Mouse (Mus musculus): ENCODE measurements around the gene Olfr510. TPM values are rescaled to one million over a fixed set of nuclear protein-coding genes. Genes with fewer than 3 reads are reported as not detected.

Gene Olfr510
- total RNA-seq, 1 experiment = not detected

DNA sequence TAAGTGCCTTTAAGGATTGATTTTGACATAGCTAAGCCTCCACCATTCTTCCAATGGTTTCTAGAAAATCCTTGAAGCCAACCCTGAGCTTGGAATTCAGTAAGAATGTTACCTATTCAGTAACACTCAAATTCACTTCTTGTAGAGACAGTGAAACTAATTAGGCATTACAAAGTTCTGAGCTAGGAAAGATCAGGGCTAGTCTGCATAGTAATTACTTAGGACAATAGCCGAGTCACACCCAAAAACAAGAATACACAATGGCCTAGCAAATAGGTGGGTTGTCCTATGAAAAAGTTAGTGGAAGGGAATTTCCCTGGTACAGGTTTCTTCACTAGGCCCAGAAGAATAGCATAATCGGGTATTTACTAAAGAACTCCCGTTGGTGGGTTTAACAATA lies 3.8 kb upstream of the Olfr510 start:
- Histone ChIP-seq H3K9ac (ENCODE audit: insufficient read depth, low read depth, low read length, poor library complexity, severe bottlenecking) (no peak overlapping the region), H3K36me3 (ENCODE audit: control insufficient read depth, insufficient read depth, low read length, poor library complexity, severe bottlenecking) (no peaks in the 10 kb centered on the region), H3K9me3 (ENCODE audit: control insufficient read depth, insufficient read depth, low read depth, low read length) (no peaks in the 10 kb centered on the region), H3K27ac (ENCODE audit: insufficient read depth, low read depth, low read length, poor library complexity, severe bottlenecking) (no peak overlapping the region), H3K4me1 (ENCODE audit: control insufficient read depth in 2 of 2, insufficient read depth in 2 of 2, low read length in 2 of 2, poor library complexity in 1 of 2) (peaks cover 0 to 1% of the 10 kb centered on the region in 2 experiments; a peak in 1 of 4 replicates), H3K4me3 (ENCODE audit: insufficient read depth in 1 of 2, low read depth in 1 of 2, low read length in 2 of 2, poor library complexity in 1 of 2, severe bottlenecking in 1 of 2) (no peak overlapping the region)
- DNase-seq (ENCODE audit: low read depth, low spot score) = peak; percentile 33
- TF ChIP-seq CHD2 (IDR thresholded peaks at IDR 0.05; ENCODE audit: low read depth, low read length) (0 out of 2 replicates have a peak, but pooled peaks have one; percentile 33), MAFK (IDR thresholded peaks at IDR 0.05; ENCODE audit: insufficient read depth, low read depth, low read length) (no peak)
- in situ Hi-C loops (cut with MboI; ENCODE audit: low sequenced_read_pairs in 2 of 2, unreplicated experiment in 2 of 2) = no loop called here

GRCm38 (mm10) chr7:108671058-108671457 lies 4.8 kb downstream of the Olfr510 start:
- in situ Hi-C loops (cut with MboI; ENCODE audit: low sequenced_read_pairs in 2 of 2, unreplicated experiment in 2 of 2) = no loop called here
- Histone ChIP-seq H3K27ac (ENCODE audit: insufficient read depth, low read depth, low read length, poor library complexity, severe bottlenecking) (no peak overlapping the region), H3K9ac (ENCODE audit: insufficient read depth, low read depth, low read length, poor library complexity, severe bottlenecking) (no peak overlapping the region), H3K36me3 (ENCODE audit: control insufficient read depth, insufficient read depth, low read length, poor library complexity, severe bottlenecking) (no peaks in the 10 kb centered on the region; the same call in 1 of the 2 replicates), H3K4me3 (ENCODE audit: insufficient read depth in 1 of 2, low read depth in 1 of 2, low read length in 2 of 2, poor library complexity in 1 of 2, severe bottlenecking in 1 of 2) (no peak overlapping the region), H3K4me1 (ENCODE audit: control insufficient read depth in 2 of 2, insufficient read depth in 2 of 2, low read length in 2 of 2, poor library complexity in 1 of 2) (no peaks in the 10 kb centered on the region), H3K9me3 (ENCODE audit: control insufficient read depth, insufficient read depth, low read depth, low read length) (no peaks in the 10 kb centered on the region)
- no peak for TF ChIP-seq HCFC1 (IDR thresholded peaks at IDR 0.05; ENCODE audit: borderline replicate concordance, insufficient read depth, low read length)
- TF ChIP-seq ZC3H11A (IDR thresholded peaks at IDR 0.05; ENCODE audit: borderline replicate concordance, low read depth, low read length) = no peak
- TF ChIP-seq ZNF384 (IDR thresholded peaks at IDR 0.05; ENCODE audit: low read depth, low read length) = no peak
- TF ChIP-seq CHD2 (IDR thresholded peaks at IDR 0.05; ENCODE audit: low read depth, low read length) = no peak
- TF ChIP-seq MAFK (IDR thresholded peaks at IDR 0.05; ENCODE audit: insufficient read depth, low read depth, low read length) = no peak
- DNase-seq (ENCODE audit: low read depth, low spot score) = no peak

DNA sequence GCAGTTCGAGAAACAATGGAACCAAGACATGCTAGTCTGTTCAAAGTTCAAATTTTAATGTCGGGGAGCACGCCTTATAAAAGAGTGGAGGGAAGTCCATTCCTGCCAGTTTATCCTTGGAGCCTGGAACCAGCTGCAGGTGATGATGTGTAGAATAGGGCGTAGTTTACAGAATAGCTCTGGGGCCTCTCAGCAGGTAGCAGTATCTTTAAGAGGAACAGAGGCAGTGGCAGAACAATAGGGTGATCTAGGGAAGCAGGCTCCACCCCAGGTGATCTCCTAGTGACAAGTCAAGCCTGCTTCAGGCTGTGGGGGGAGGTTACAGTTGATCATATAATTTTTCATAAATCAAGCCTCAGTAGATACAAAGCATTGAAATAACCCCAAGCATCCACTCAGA lies 12.7 kb downstream of the Olfr510 start:
- Histone ChIP-seq H3K36me3 (ENCODE audit: control insufficient read depth, insufficient read depth, low read length, poor library complexity, severe bottlenecking) (no peaks in the 10 kb centered on the region; the same call in 1 of the 2 replicates), H3K4me1 (ENCODE audit: control insufficient read depth in 2 of 2, insufficient read depth in 2 of 2, low read length in 2 of 2, poor library complexity in 1 of 2) (peaks cover 1 to 4% of the 10 kb centered on the region in 2 experiments; a peak in 1 of 4 replicates), H3K4me3 (ENCODE audit: insufficient read depth in 1 of 2, low read depth in 1 of 2, low read length in 2 of 2, poor library complexity in 1 of 2, severe bottlenecking in 1 of 2) (no peak overlapping the region), H3K9me3 (ENCODE audit: control insufficient read depth, insufficient read depth, low read depth, low read length) (no peaks in the 10 kb centered on the region), H3K9ac (ENCODE audit: insufficient read depth, low read depth, low read length, poor library complexity, severe bottlenecking) (no peak overlapping the region), H3K27ac (ENCODE audit: insufficient read depth, low read depth, low read length, poor library complexity, severe bottlenecking) (no peak overlapping the region)
- DNase-seq (ENCODE audit: low read depth, low spot score) = peak; percentile 30
- in situ Hi-C loops (cut with MboI; ENCODE audit: low sequenced_read_pairs in 2 of 2, unreplicated experiment in 2 of 2) = no loop called here
- TF ChIP-seq MAFK (IDR thresholded peaks at IDR 0.05; ENCODE audit: insufficient read depth, low read depth, low read length) = no peak
- TF ChIP-seq HCFC1 (IDR thresholded peaks at IDR 0.05; ENCODE audit: borderline replicate concordance, insufficient read depth, low read length) = no peak
- no peak for TF ChIP-seq ZNF384 (IDR thresholded peaks at IDR 0.05; ENCODE audit: low read depth, low read length)
- no peak for TF ChIP-seq ZC3H11A (IDR thresholded peaks at IDR 0.05; ENCODE audit: borderline replicate concordance, low read depth, low read length)
- TF ChIP-seq CHD2 (IDR thresholded peaks at IDR 0.05; ENCODE audit: low read depth, low read length) = no peak

DNA sequence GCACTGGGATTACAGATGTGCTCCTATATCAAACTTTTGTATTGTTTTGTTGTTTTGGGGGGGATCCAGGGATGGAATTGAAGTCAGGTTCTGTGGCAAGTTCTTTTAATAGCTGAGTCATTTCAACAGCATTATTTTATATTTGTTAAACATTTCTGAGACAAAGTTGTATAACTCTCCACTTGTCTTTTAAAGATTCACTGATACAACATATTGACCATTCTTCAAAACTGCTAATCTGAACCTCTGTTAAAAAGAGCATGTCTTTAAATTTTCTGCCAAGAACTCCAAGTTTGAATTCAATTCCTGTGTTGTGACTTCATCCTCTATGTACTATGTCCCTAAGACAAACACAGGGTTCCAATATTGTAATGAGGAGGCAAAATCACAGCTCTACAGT lies 46.8 kb downstream of the Olfr510 start, which contains the start of gene Olfr512:
Gene Olfr512 (plus strand): TSS at position 301 of the 400 bp plus-strand sequence.
- in situ Hi-C loops (cut with MboI; ENCODE audit: low sequenced_read_pairs in 2 of 2, unreplicated experiment in 2 of 2) = no loop called here

More for the DNA sequence above, 46.8 kb downstream of the Olfr510 start, which contains the start of gene Olfr512:
- DNase-seq (ENCODE audit: low read depth, low spot score) = no peak
- no peaks in the 10 kb centered on the region for H3K4me1 ChIP-seq (ENCODE audit: control insufficient read depth in 2 of 2, insufficient read depth in 2 of 2, low read length in 2 of 2, poor library complexity in 1 of 2)
- no peak within 1 kb of the TSS for H3K9ac ChIP-seq (ENCODE audit: insufficient read depth, low read depth, low read length, poor library complexity, severe bottlenecking)
- no peaks in the 10 kb centered on the region for H3K36me3 ChIP-seq (ENCODE audit: control insufficient read depth, insufficient read depth, low read length, poor library complexity, severe bottlenecking)
- no peak within 1 kb of the TSS for H3K27ac ChIP-seq (ENCODE audit: insufficient read depth, low read depth, low read length, poor library complexity, severe bottlenecking)
- H3K4me3 ChIP-seq (ENCODE audit: insufficient read depth in 1 of 2, low read depth in 1 of 2, low read length in 2 of 2, poor library complexity in 1 of 2, severe bottlenecking in 1 of 2) = no peak within 1 kb of the TSS
- no peak for TF ChIP-seq CHD2 (IDR thresholded peaks at IDR 0.05; ENCODE audit: low read depth, low read length)
- no peak for TF ChIP-seq HCFC1 (IDR thresholded peaks at IDR 0.05; ENCODE audit: borderline replicate concordance, insufficient read depth, low read length)
- no peak for TF ChIP-seq ZC3H11A (IDR thresholded peaks at IDR 0.05; ENCODE audit: borderline replicate concordance, low read depth, low read length)
- TF ChIP-seq ZNF384 (IDR thresholded peaks at IDR 0.05; ENCODE audit: low read depth, low read length) = no peak
- TF ChIP-seq MAFK (IDR thresholded peaks at IDR 0.05; ENCODE audit: insufficient read depth, low read depth, low read length) = no peak
- H3K9me3 ChIP-seq (ENCODE audit: control insufficient read depth, insufficient read depth, low read depth, low read length) = no peaks in the 10 kb centered on the region

Other genes starting within 250 kb of the Olfr510 start
- gene Olfr497, start 246.0 kb upstream of the Olfr510 start, total RNA-seq (2012; rRNA removed) = not detected in 2 replicates
- gene Olfr498, start 201.1 kb upstream of the Olfr510 start, total RNA-seq (2012; rRNA removed) = not detected in 2 replicates
- gene Olfr502, start 141.4 kb upstream of the Olfr510 start, total RNA-seq (2012; rRNA removed) = not detected in 2 replicates
- gene Olfr503, start 121.9 kb upstream of the Olfr510 start, total RNA-seq (2012; rRNA removed) = 0.36 TPM in 1 of 2 replicates, not detected in the other
- not detected in 2 replicates for gene Olfr504, start 100.6 kb upstream of the Olfr510 start, total RNA-seq (2012; rRNA removed)
- not detected in 2 replicates for gene Olfr506, start 55.6 kb upstream of the Olfr510 start, total RNA-seq (2012; rRNA removed)
- gene Olfr507, start 44.6 kb upstream of the Olfr510 start, total RNA-seq (2012; rRNA removed) = not detected in 2 replicates
- not detected in 2 replicates for gene Olfr508, start 36.4 kb upstream of the Olfr510 start, total RNA-seq (2012; rRNA removed)
- gene Olfr509, start 14.5 kb upstream of the Olfr510 start, total RNA-seq (2012; rRNA removed) = not detected in 2 replicates
- gene Olfr512, start 46.9 kb downstream of the Olfr510 start, total RNA-seq (2012; rRNA removed) = not detected in 2 replicates
- not detected in 2 replicates for gene Olfr513, start 84.6 kb downstream of the Olfr510 start, total RNA-seq (2012; rRNA removed)
- not detected in 2 replicates for gene Olfr514, start 159.6 kb downstream of the Olfr510 start, total RNA-seq (2012; rRNA removed)
- gene Olfr516, start 184.1 kb downstream of the Olfr510 start, total RNA-seq (2012; rRNA removed) = not detected in 2 replicates
- gene Olfr517, start 206.0 kb downstream of the Olfr510 start, total RNA-seq (2012; rRNA removed) = not detected in 2 replicates
- gene Olfr518, start 218.6 kb downstream of the Olfr510 start, total RNA-seq (2012; rRNA removed) = not detected in 2 replicates
- not detected in 2 replicates for gene Olfr519, start 228.0 kb downstream of the Olfr510 start, total RNA-seq (2012; rRNA removed)